In the genomic region with DNA sequence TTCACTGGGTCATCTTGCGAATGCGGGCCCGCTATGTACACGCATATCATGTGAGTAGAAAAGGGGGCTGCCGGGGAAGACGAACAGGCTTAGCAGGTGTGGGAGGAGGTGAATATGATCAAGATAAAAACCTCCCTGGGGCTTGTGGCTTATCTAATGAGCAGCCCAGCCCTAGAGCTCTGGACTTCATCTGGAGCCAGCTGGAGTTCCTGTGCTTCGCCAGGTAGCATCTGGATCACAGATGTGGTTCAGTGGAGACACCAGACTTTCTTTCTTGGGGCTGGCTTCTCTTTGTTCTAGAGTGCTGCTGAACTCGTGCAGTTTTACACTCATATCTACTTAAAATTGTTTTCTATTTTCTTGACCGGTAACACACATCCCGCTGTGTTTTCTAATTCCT, we compare ENCODE assay signal across 14 mouse cellular contexts. TPM values are rescaled to one million over a fixed set of nuclear protein-coding genes. Genes with fewer than 3 reads are reported as not detected.
"Had no signal": no experiment of that assay in that cellular context is flagged by ENCODE, and none has a peak within 500 bp of the region (broad histone marks: within the 10 kb centered on the region; RNA-seq: fewer than 3 reads in every experiment).

No protein-coding gene starts in this region.

- H3K4me1 ChIP-seq: kidney, embryonic 15.5 days; limb, embryonic 15.5 days; liver, embryonic 13.5 days; lung, embryonic 15.5 days; midbrain, embryonic 12.5 days had no signal

- H3K4me2 ChIP-seq: kidney, embryonic 15.5 days; limb, embryonic 15.5 days; liver, embryonic 13.5 days; lung, embryonic 15.5 days; midbrain, embryonic 12.5 days had no signal

- ATAC-seq: inflammation-experienced regulatory T-cells, adult 6 months; liver, postnatal 0 days had no signal

- H3K27me3 ChIP-seq: kidney, embryonic 15.5 days; limb, embryonic 15.5 days; liver, embryonic 13.5 days; lung, embryonic 15.5 days; midbrain, embryonic 12.5 days had no signal

- H3K4me3 ChIP-seq: kidney, embryonic 15.5 days; left cerebral cortex, adult 2 months; limb, embryonic 15.5 days; liver, embryonic 13.5 days; lung, embryonic 15.5 days; midbrain, embryonic 12.5 days had no signal

- H3K36me3 ChIP-seq: kidney, embryonic 15.5 days; limb, embryonic 15.5 days; liver, embryonic 13.5 days; lung, embryonic 15.5 days; midbrain, embryonic 12.5 days had no signal

- H3K9me3 ChIP-seq: kidney, embryonic 15.5 days; limb, embryonic 15.5 days; liver, embryonic 13.5 days; lung, embryonic 15.5 days; midbrain, embryonic 12.5 days had no signal

- H3K9ac ChIP-seq: kidney, embryonic 15.5 days; limb, embryonic 15.5 days; liver, embryonic 13.5 days; liver, postnatal 0 days; lung, embryonic 15.5 days; midbrain, embryonic 12.5 days had no signal

- DNase-seq: kidney, adult 18-20 months; kidney, postnatal 14 days; liver, embryonic 13.5 days; liver, postnatal 0 days; spleen, adult 18-20 months; thymus, adult 18-20 months; thymus, postnatal 36 days had no signal

- H3K27ac ChIP-seq: kidney, embryonic 15.5 days; left cerebral cortex, adult 2 months; limb, embryonic 15.5 days; liver, embryonic 13.5 days; lung, embryonic 15.5 days; midbrain, embryonic 12.5 days had no signal

RNA-seq across cellular contexts. Expression of gene Enpep, which starts 14.8 kb away (rescaled TPM):
- total RNA-seq: neutrophil, adult 5-6 weeks had no signal
- polyA plus RNA-seq: inflammation-experienced regulatory T-cells, adult 6 months had no signal
